Mouse (Mus musculus) stomach, postnatal 0 days (tissue): ENCODE measurements around the gene Syt8.

Experiments
- CTCF ChIP-seq: IDR thresholded peaks from 2 replicates; pipeline ENCODE4 v1.5.1; 2016; ENCODE audit warnings: antibody characterized with exemption, low read depth, mild to moderate bottlenecking, moderate library complexity
- EP300 ChIP-seq: optimal IDR thresholded peaks from 2 replicates; pipeline ENCODE3; 2016; ENCODE audit warnings: antibody characterized with exemption

DNA sequence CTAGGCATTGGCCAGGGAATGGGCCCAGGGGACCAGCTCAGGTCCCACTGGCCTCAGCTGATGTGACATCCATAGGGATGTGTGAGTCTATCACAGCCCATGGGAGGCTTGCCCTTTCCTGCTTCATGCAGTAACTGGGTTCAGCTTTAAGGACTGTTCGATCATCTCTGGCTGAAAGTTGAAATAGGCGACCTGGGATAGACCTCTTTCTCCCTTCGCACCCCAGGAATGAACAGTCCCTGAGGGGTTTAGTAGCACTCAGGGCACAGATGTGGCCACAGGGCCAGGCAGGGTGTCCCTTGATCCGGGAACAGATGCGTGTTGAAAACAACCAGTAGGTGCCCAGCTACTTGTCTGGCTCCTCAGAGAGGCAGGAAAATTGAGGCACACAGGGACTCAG is 41.6 kb downstream of the Syt8 start:
- TF ChIP-seq CTCF (no peak), EP300 (no peak)
